Mouse (Mus musculus) G1E-ER4 (cell line): ENCODE measurements at regions not wholly inside any gene's neighbourhood (a gene's known extent, or its start where the extent isn't known, plus 50 kb on each side); places are given as distances from the start of the nearest gene placed in this dataset.

Experiments used
- GATA1 ChIP-seq: IDR thresholded peaks from one replicate; pipeline ENCODE4 v1.8.0; 2012; ENCODE audit warnings: low read length, inconsistent platforms

- no peak for TF ChIP-seq GATA1
Measured at GRCm38 (mm10) chr1:14472294-14472693, 1620.8 kb downstream of the 4930444P10Rik start.

GRCm38 (mm10) chr1:14471551-14471950 lies 1621.6 kb downstream of the 4930444P10Rik start:
- TF ChIP-seq GATA1, result no peak

DNA sequence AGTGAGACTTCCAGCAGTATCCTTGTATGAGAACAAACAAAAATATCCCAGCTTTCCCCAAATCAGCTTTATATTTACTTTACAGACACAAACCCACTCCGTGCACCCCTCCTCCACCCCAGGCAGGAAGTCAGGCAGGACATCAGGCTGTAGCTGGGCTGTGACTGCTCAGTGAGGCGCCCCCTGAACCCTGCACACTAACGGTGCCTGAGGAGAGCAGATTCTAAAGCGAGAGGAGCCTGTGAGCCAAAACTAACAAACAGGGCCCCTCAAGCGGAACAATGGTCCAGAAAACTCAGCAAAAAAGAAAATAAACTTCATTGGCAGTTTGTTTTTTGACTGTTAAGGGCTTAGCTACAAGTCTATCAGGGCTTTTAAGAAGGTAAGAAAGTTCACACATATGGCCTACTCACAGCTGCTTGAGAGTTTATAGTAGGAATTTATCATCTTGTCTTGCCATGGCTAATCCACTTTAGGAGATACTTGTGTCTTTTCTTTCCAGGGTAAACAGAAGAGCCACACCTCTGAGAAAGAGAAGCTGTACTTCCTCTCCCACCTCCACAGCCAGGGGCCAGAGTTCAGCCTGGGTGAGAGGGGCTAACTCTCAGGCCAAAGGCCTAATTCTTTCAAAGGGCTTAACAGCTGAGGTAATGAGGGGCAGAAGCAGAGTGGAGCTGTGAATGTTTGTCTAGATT lies 1628.2 kb downstream of the 4930444P10Rik start:
- no peak for TF ChIP-seq GATA1

GRCm38 (mm10) chr1:14462496-14462895 lies 1630.6 kb downstream of the 4930444P10Rik start:
- TF ChIP-seq GATA1, result no peak

DNA sequence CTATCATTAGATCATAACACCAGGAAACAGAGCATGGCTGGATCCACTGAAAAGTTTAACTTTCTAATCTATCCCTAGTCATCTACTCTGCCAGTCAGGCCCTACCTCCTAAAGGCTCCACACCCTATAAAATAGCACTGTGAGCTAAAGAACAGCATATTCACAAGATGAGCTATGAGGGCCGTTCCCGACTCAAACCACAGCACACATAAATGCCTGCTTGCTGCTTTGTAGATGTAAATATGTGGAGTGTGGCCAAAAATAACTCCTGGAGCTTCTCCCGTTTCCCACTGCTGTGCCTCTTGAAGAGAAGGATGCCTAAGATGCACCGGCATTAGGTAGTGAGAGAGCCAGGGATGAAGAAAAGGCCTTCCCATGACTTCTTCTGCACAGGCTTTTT lies 1632.3 kb downstream of the 4930444P10Rik start:
- TF ChIP-seq GATA1, result no peak

DNA sequence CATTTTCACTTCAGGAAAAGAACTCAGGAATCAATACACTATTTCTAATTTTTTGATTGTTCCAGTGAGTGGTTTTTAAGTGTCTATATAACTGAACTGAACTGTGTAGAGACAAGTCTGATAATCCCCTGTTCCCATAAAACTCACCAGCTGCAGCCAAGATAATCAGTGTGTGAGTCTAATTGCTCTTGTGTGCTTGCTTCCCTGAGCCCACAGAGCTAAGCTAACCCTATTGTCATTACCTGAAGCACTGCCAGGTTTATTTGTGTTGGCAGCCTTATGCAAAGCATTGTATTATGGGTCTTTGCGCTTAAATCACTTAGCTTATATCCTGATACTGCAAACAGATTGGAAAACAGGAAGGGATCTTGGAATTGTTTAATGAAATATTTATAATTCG lies 1663.8 kb downstream of the 4930444P10Rik start:
- TF ChIP-seq GATA1, result no peak

DNA sequence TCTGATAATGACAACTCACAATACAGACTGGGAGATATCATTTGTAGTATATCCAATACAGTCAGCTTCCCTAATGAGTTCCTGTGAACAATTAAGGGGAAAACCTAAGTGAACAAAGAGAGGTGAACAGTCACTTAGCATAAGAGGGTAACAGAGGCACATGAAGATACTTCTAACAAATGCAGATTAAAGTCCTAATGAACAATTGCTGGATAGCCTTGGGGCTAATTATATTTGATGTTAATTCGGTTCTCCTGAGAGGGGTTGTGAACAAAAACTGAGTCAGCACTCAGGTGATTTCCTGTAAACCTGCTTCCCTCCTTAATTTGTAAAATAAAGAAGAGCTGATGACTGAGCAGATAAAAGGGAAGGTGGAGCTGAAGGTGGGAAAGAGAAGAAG lies 1672.1 kb downstream of the 4930444P10Rik start:
- TF ChIP-seq GATA1, result no peak

GRCm38 (mm10) chr1:14413826-14414445 lies 1679.2 kb downstream of the 4930444P10Rik start:
- TF ChIP-seq GATA1, result no peak

DNA sequence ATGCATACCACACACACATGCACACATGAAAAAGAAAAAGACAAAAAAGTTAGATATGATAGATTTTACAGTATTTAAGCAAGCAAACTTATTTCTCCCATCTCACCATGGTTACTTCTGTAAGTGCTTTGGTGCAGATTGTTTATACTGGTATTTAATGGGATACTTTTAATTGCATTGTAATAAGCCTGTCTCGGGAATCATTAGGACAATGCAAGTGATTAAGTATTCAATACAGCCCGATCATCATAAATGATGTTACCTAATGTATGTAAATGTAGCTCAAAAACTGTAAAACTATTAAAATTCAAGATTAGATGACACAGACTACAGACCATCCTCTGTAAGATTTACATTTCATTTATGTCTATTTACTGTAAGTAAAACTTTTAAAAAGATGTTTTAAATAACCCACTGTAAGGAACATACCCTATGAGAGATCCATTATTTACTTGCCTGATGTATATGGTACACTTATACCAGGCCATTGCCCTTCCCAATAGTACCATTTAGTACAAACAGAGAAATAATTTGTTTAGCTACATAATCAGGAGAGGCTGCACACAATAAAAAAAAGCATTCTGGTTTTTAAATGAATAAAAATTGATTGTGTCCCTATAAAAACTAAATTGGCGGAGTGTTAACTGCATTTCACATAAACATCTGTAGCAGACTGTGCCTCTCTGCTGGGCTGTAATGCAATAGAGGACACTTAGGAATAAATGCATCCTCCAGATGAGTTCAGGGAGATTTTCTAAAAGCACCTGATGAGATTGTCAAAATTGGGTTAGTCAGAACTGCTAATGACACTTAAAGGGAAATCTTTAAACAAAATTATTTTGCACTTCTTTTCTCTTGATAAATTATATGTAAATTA lies 1722.9 kb downstream of the 4930444P10Rik start:
- TF ChIP-seq GATA1, result no peak

- TF ChIP-seq GATA1, result no peak
Measured at GRCm38 (mm10) chr1:14359998-14360640, 1733.0 kb downstream of the 4930444P10Rik start.
